Comparison of ENCODE assay signal across 33 mouse cellular contexts in the genomic region with DNA sequence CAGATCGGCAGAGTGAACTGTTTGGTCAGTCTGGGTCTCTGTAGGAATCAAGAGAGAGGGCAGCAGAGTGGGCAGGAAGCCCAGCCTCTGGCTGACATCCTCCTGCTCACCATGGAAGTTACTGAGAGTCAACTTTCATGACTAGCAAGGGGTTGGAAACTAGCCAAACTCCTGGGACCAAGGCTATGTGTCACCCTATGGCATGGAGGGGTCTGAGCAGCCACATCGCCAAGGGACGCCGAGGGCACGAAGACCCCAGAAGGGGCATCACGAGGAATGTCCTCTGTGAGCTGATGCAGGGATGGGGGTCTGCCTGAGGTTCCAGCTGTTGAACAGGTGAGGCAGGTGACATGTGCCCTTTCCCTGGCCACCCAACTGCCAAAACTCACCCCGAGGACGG. TPM values are rescaled to one million over a fixed set of nuclear protein-coding genes. Genes with fewer than 3 reads are reported as not detected.
DNase-seq lines count a peak whose midpoint lies in the region; ATAC-seq and TF ChIP-seq lines count a peak whose summit lies in the region.
"Had no signal": no experiment of that assay in that cellular context is flagged by ENCODE, and none has a peak within 500 bp of the region (broad histone marks: within the 10 kb centered on the region; RNA-seq: fewer than 3 reads in every experiment).

No protein-coding gene starts in this region.

- peak; percentile 17 for DNase-seq in gastrocnemius, adult 2 months
- DNase-seq in gastrocnemius, adult 18-20 months (ENCODE audit: low spot score): no peak
- DNase-seq in hindbrain, postnatal 0 days (ENCODE audit: low spot score): peak; percentile 9
- DNase-seq in right cerebral cortex, postnatal 10 days (ENCODE audit: low spot score in 2 of 2): peak; percentile 25 to 26
- DNase-seq in right cerebral cortex, postnatal 25 days: no peak
- peak; percentile 23 for DNase-seq in 416B (ENCODE audit: low read depth)
- DNase-seq in yolk sac, embryonic 10.5 days (ENCODE audit: low spot score): no peak
- DNase-seq: adrenal gland, adult 2 months; adrenal gland, postnatal 36 days; kidney, adult 2 months; layer of hippocampus, adult 9-11 months; liver, embryonic 13.5 days had no signal

- intact Hi-C loops in gastrocnemius, adult 2 months (cut with DNase I): loop anchor here (5.0 kb wide), 1 partner anchor 226 kb away; the partner anchor contains the start of gene Gm15517

- no peaks in the 10 kb centered on the region for H3K27me3 ChIP-seq in hindbrain, postnatal 0 days (ENCODE audit: insufficient read depth, low read length)
- no peaks in the 10 kb centered on the region for H3K27me3 ChIP-seq in hindbrain, embryonic 16.5 days (replicated peaks; ENCODE audit: control insufficient read depth, insufficient read depth, low read length)
- H3K27me3 ChIP-seq: CH12.LX; forebrain, embryonic 13.5 days; heart, embryonic 12.5 days; limb, embryonic 15.5 days; liver, embryonic 13.5 days; megakaryocyte, embryonic 14.5 days; midbrain, embryonic 13.5 days had no signal

- H3K4me1 ChIP-seq in hindbrain, postnatal 0 days (ENCODE audit: insufficient read depth, low read length): no peaks in the 10 kb centered on the region
- H3K4me1 ChIP-seq in hindbrain, embryonic 16.5 days (ENCODE audit: control insufficient read depth, insufficient read depth, low read depth, low read length): peaks cover 4% of the 10 kb centered on the region; the same call in 1 of the 2 replicates
- H3K4me1 ChIP-seq: limb, embryonic 10.5 days; limb, embryonic 15.5 days had no signal

- WGBS in hindbrain, postnatal 0 days: 86% methylated on average over 8 of the region's 8 CpGs
- WGBS in hindbrain, embryonic 16.5 days: 94% methylated on average over 8 of the region's 8 CpGs

- no peak overlapping the region for H3K27ac ChIP-seq in gastrocnemius, adult 2 months
- no peak overlapping the region for H3K27ac ChIP-seq in hindbrain, postnatal 0 days
- no peak overlapping the region for H3K27ac ChIP-seq in hindbrain, embryonic 16.5 days (ENCODE audit: low read depth, low read length)
- H3K27ac ChIP-seq: forebrain, embryonic 13.5 days; hindbrain, embryonic 14.5 days; kidney, postnatal 0 days; limb, embryonic 10.5 days; limb, embryonic 15.5 days; liver, embryonic 13.5 days; midbrain, embryonic 13.5 days had no signal

- no peak overlapping the region for H3K4me3 ChIP-seq in gastrocnemius, adult 2 months
- H3K4me3 ChIP-seq in hindbrain, postnatal 0 days (ENCODE audit: low read length): no peak overlapping the region
- H3K4me3 ChIP-seq in hindbrain, embryonic 16.5 days (ENCODE audit: low read length): no peak overlapping the region
- H3K4me3 ChIP-seq: forebrain, embryonic 13.5 days; heart, embryonic 12.5 days; limb, embryonic 10.5 days; limb, embryonic 15.5 days; liver, embryonic 13.5 days; megakaryocyte, embryonic 14.5 days; midbrain, embryonic 13.5 days had no signal

- H3K36me3 ChIP-seq in hindbrain, postnatal 0 days (ENCODE audit: insufficient read depth, low read length): peaks cover 43% of the 10 kb centered on the region
- peaks cover 31% of the 10 kb centered on the region for H3K36me3 ChIP-seq in hindbrain, embryonic 16.5 days (ENCODE audit: control insufficient read depth, insufficient read depth, low read length)

- no peaks in the 10 kb centered on the region for H3K9me3 ChIP-seq in hindbrain, postnatal 0 days (ENCODE audit: low read length)
- no peaks in the 10 kb centered on the region for H3K9me3 ChIP-seq in hindbrain, embryonic 16.5 days (ENCODE audit: control insufficient read depth, low read length)
- H3K9me3 ChIP-seq: forebrain, embryonic 13.5 days; heart, embryonic 12.5 days; limb, embryonic 10.5 days; limb, embryonic 15.5 days; liver, embryonic 13.5 days; megakaryocyte, embryonic 14.5 days; midbrain, embryonic 13.5 days had no signal

- no peak for ATAC-seq in hindbrain, postnatal 0 days
- ATAC-seq in hindbrain, embryonic 16.5 days: no peak
- ATAC-seq: activated CD4-positive, CD25-positive, alpha-beta regulatory T cell, adult 4 months; forebrain, embryonic 13.5 days; lung, postnatal 0 days; midbrain, embryonic 13.5 days had no signal

- TF ChIP-seq CTCF in gastrocnemius, adult 2 months (IDR thresholded peaks at IDR 0.05): no peak
- no peak for TF ChIP-seq CTCF in hindbrain, postnatal 0 days (IDR thresholded peaks at IDR 0.05; ENCODE audit: low read depth)

- H3K4me2 ChIP-seq in hindbrain, postnatal 0 days (ENCODE audit: low read depth, low read length): no peak overlapping the region
- no peak overlapping the region for H3K4me2 ChIP-seq in hindbrain, embryonic 16.5 days (ENCODE audit: low read length)
- H3K4me2 ChIP-seq: forebrain, embryonic 13.5 days; heart, embryonic 12.5 days; hindbrain, embryonic 14.5 days; limb, embryonic 15.5 days; liver, embryonic 13.5 days; midbrain, embryonic 13.5 days had no signal

- no peak overlapping the region for H3K9ac ChIP-seq in hindbrain, postnatal 0 days (replicated peaks; ENCODE audit: low read length)
- H3K9ac ChIP-seq in hindbrain, embryonic 16.5 days (ENCODE audit: low read depth, low read length): no peak overlapping the region
- H3K9ac ChIP-seq: heart, embryonic 12.5 days; hindbrain, embryonic 14.5 days; limb, embryonic 15.5 days; liver, embryonic 13.5 days had no signal

RNA-seq across cellular contexts. Expression of gene Emc10, which starts 7.8 kb away (rescaled TPM):
- 10 to 100 TPM; 43.6 to 52.2 TPM for total RNA-seq in gastrocnemius, adult 2 months (2021)
- total RNA-seq in gastrocnemius, adult 18-20 months (2021): 10 to 100 TPM; 48.2 to 49.0 TPM
- 311 and 319 TPM in 2 replicates for total RNA-seq in hindbrain, postnatal 0 days (2014; rRNA removed)
- 138 and 152 TPM in 2 replicates for polyA plus RNA-seq in hindbrain, postnatal 0 days (2015; fragmentation: Nextera tagmentation; extraction: Ambion mirVana)
- polyA plus RNA-seq in hindbrain, embryonic 16.5 days (2015; fragmentation: Nextera tagmentation; extraction: Ambion mirVana): 145 and 150 TPM in 2 replicates

RNA-seq across cellular contexts. Expression of gene Fam71e1, which starts 7.8 kb away (rescaled TPM):
- total RNA-seq in gastrocnemius, adult 2 months (2021): 1 to 10 TPM; 2.4 to 5.5 TPM
- total RNA-seq in gastrocnemius, adult 18-20 months (2021): 1 to 10 TPM; 3.5 to 5.0 TPM
- 19.7 and 19.8 TPM in 2 replicates for total RNA-seq in hindbrain, postnatal 0 days (2014; rRNA removed)
- 26.7 and 31.9 TPM in 2 replicates for polyA plus RNA-seq in hindbrain, postnatal 0 days (2015; fragmentation: Nextera tagmentation; extraction: Ambion mirVana)
- 20.4 and 23.7 TPM in 2 replicates for polyA plus RNA-seq in hindbrain, embryonic 16.5 days (2015; fragmentation: Nextera tagmentation; extraction: Ambion mirVana)
- total RNA-seq: hematopoietic stem cell, adult 5-6 weeks; monocyte, adult 5-6 weeks had no signal

RNA-seq across cellular contexts. Expression of gene Josd2, which starts 20.8 kb away (rescaled TPM):
- 10 to 100 TPM; 51.0 to 57.0 TPM for total RNA-seq in gastrocnemius, adult 2 months (2021)
- total RNA-seq in gastrocnemius, adult 18-20 months (2021): 10 to 100 TPM; 49.8 to 49.9 TPM
- 32.7 and 44.5 TPM in 2 replicates for total RNA-seq in hindbrain, postnatal 0 days (2014; rRNA removed)
- polyA plus RNA-seq in hindbrain, postnatal 0 days (2015; fragmentation: Nextera tagmentation; extraction: Ambion mirVana): 28.3 and 32.7 TPM in 2 replicates
- 42.5 and 46.2 TPM in 2 replicates for polyA plus RNA-seq in hindbrain, embryonic 16.5 days (2015; fragmentation: Nextera tagmentation; extraction: Ambion mirVana)

RNA-seq across cellular contexts. Expression of gene Aspdh, which starts 23.4 kb away (rescaled TPM):
- total RNA-seq in gastrocnemius, adult 2 months (2021): not detected
- not detected for total RNA-seq in gastrocnemius, adult 18-20 months (2021)
- total RNA-seq in hindbrain, postnatal 0 days (2014; rRNA removed): 10.2 and 15.5 TPM in 2 replicates
- 3.1 and 3.8 TPM in 2 replicates for polyA plus RNA-seq in hindbrain, postnatal 0 days (2015; fragmentation: Nextera tagmentation; extraction: Ambion mirVana)
- 3.1 and 3.9 TPM in 2 replicates for polyA plus RNA-seq in hindbrain, embryonic 16.5 days (2015; fragmentation: Nextera tagmentation; extraction: Ambion mirVana)
- total RNA-seq: CH12.LX; ES-E14; granulocyte monocyte progenitor cell, adult 5-6 weeks; hematopoietic stem cell, adult 5-6 weeks; monocyte, adult 5-6 weeks had no signal
- polyA plus RNA-seq: activated CD4-positive, CD25-positive, alpha-beta regulatory T cell, adult 4 months; C2C12; embryonic facial prominence, embryonic 11.5 days; intestine, embryonic 14.5 days; limb, embryonic 10.5 days; lung, postnatal 0 days; thymus, postnatal 0 days had no signal

RNA-seq across cellular contexts. Expression of gene Mybpc2, which starts 35.9 kb away (rescaled TPM):
- 1,000 to 10,000 TPM; 2,660 to 4,973 TPM for total RNA-seq in gastrocnemius, adult 2 months (2021)
- total RNA-seq in gastrocnemius, adult 18-20 months (2021): 1,000 to 10,000 TPM; 4,330 to 4,768 TPM
- total RNA-seq in hindbrain, postnatal 0 days (2014; rRNA removed): 0.14 and 0.47 TPM in 2 replicates
- 0.19 and 0.25 TPM in 2 replicates for polyA plus RNA-seq in hindbrain, postnatal 0 days (2015; fragmentation: Nextera tagmentation; extraction: Ambion mirVana)
- 0.14 and 0.15 TPM in 2 replicates for polyA plus RNA-seq in hindbrain, embryonic 16.5 days (2015; fragmentation: Nextera tagmentation; extraction: Ambion mirVana)
- total RNA-seq: adrenal gland, postnatal 36 days; granulocyte monocyte progenitor cell, adult 5-6 weeks; hematopoietic stem cell, adult 5-6 weeks had no signal
- polyA plus RNA-seq: activated CD4-positive, CD25-positive, alpha-beta regulatory T cell, adult 4 months; adrenal gland, adult 2 months; brain, embryonic 14.5 days; C2C12; embryonic facial prominence, embryonic 11.5 days; liver, embryonic 13.5 days had no signal

Comparison
In these comparisons a context has a peak if more than half of its experiments do, and no peak if none do; other contexts are left out.
1. DNase-seq: peak in gastrocnemius, adult 2 months (single experiment), hindbrain, postnatal 0 days (single experiment), right cerebral cortex, postnatal 10 days (2 of 2) and 416B (single experiment); none in gastrocnemius, adult 18-20 months (single experiment), right cerebral cortex, postnatal 25 days (single experiment) and yolk sac, embryonic 10.5 days (single experiment).